Mouse (Mus musculus) liver, embryonic 14.5 days (tissue): Measurements from ENCODE around the gene Dennd4a. TPM values are rescaled to one million over a fixed set of nuclear protein-coding genes. Genes with fewer than 3 reads are reported as not detected.

Source experiments
- ATAC-seq: fragments of 200-750 bp; cut with Nextera tagmentation; 2 replicates; pipeline ENCODE4 v1.8.0; 2017; ENCODE audit warnings: moderate number of reproducible peaks, mild to moderate bottlenecking, moderate library complexity; ENCODE audit not compliant: insufficient read depth
- DNase-seq, 3 experiments: peaks; one replicate each; pipeline ENCODE4 v3.0.0-alpha.2; 2012 to 2013; ENCODE audit warnings: low read depth in 3 of 3, low spot score in 3 of 3
- H3K27ac ChIP-seq: fragments of 300-500 bp; sonication (generic); 2 replicates; pipeline ENCODE4 v1.5.1; 2014; ENCODE audit warnings: moderate library complexity, mild to moderate bottlenecking, control low read depth, inconsistent platforms
- H3K27me3 ChIP-seq: fragments of 300-500 bp; sonication (generic); 2 replicates; pipeline ENCODE4 v1.6.1; 2014; ENCODE audit warnings: mild to moderate bottlenecking, low read length, moderate library complexity; ENCODE audit not compliant: control insufficient read depth, insufficient read depth
- H3K36me3 ChIP-seq: fragments of 300-500 bp; sonication (generic); replicated peaks from 2 replicates; pipeline ENCODE4 v1.6.1; 2014; ENCODE audit warnings: low read depth; ENCODE audit not compliant: control insufficient read depth, insufficient read depth
- H3K4me1 ChIP-seq, 2 experiments: fragments of 200-500 bp in 1 of 2; fragments of 300-500 bp in 1 of 2; sonication (generic) in 1 of 2; replicated peaks; 2 replicates each; pipeline ENCODE4 v1.6.1; 2012 to 2014; ENCODE audit warnings: antibody characterized with exemption in 1 of 2, inconsistent platforms in 1 of 2, low read length in 1 of 2; ENCODE audit not compliant: control insufficient read depth in 2 of 2, insufficient read depth in 2 of 2
- H3K4me2 ChIP-seq: fragments of 300-500 bp; sonication (generic); 2 replicates; pipeline ENCODE4 v1.6.1; 2014; ENCODE audit warnings: low read depth, mild to moderate bottlenecking, control low read depth, moderate library complexity
- H3K4me3 ChIP-seq, 2 experiments: fragments of 200-500 bp in 1 of 2; fragments of 300-500 bp in 1 of 2; sonication (generic) in 1 of 2; 2 replicates each; pipeline ENCODE4 v1.5.1; 2012 to 2014; ENCODE audit warnings: low read depth in 2 of 2, low read length in 2 of 2, mild to moderate bottlenecking in 2 of 2, control low read depth in 1 of 2, inconsistent platforms in 1 of 2, moderate library complexity in 1 of 2; ENCODE audit not compliant: insufficient read depth in 1 of 2
- H3K9ac ChIP-seq: fragments of 300-500 bp; sonication (generic); replicated peaks from 2 replicates; pipeline ENCODE4 v1.6.1; 2014; ENCODE audit warnings: mild to moderate bottlenecking, control low read depth, moderate library complexity
- H3K9me3 ChIP-seq: fragments of 300-500 bp; sonication (generic); 2 replicates; pipeline ENCODE4 v1.6.1; 2016; ENCODE audit warnings: low read length, mixed read lengths; ENCODE audit not compliant: control insufficient read depth
- CTCF ChIP-seq: IDR thresholded peaks from 2 replicates; pipeline ENCODE4 v1.5.1; 2016; ENCODE audit warnings: antibody characterized with exemption, low read depth, control low read depth
- EP300 ChIP-seq: IDR thresholded peaks from 2 replicates; pipeline ENCODE4 v1.6.1; 2016; ENCODE audit warnings: antibody characterized with exemption, low read depth
- WGBS: fragments of 180-500 bp; shearing (Covaris S2); extraction: QIAGEN DNeasy Blood & Tissue Kit; methylation state at CpG from one replicate; pipeline ENCODE4 v1.1.7; 2014; ENCODE audit not compliant: insufficient replicate concordance; 5-methylcytosine and 5-hydroxymethylcytosine counted together
- polyA plus RNA-seq, 2 experiments: library from polyadenylated mRNA; depleted of rRNA in 1 of 2; stranded (reverse) in 1 of 2; unstranded in 1 of 2; fragments of >200 nt; fragmentation: Nextera tagmentation in 1 of 2; extraction: Ambion mirVana in 1 of 2; gene quantifications; 2 replicates each; pipeline versions ENCODE4 v1.2.1 to v1.2.3; 2012 to 2014

The Dennd4a gene
- polyA plus RNA-seq, 2 experiments = 29.3 to 36.1 TPM

DNA sequence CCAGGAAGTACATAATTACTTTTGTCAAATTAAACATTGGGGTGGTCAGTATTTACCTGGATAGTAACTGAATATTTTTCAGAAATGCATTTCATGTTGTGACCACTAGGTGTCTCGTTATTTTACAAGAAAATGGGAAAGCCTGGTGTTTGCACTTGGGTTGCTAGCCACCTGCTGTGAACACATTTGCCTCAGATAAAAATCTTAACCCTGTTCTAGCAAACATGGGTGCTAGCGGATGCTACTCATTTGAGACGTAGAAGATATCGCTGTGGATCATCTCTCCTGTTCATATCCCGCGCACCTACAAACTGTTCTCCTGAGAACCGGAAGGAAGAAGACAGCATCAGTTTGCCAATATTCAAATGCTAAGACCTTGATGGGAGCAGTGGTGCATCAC lies 31.5 kb upstream of the Dennd4a start:
- no peak overlapping the region for H3K9ac ChIP-seq
- H3K4me2 ChIP-seq = no peak overlapping the region
- H3K27ac ChIP-seq = no peak overlapping the region
- H3K9me3 ChIP-seq = no peaks in the 10 kb centered on the region
- H3K36me3 ChIP-seq = no peaks in the 10 kb centered on the region
- WGBS = 35% methylated on average over 7 of the region's 7 CpGs
- H3K4me1 ChIP-seq = peaks cover 0 to 11% of the 10 kb centered on the region in 2 experiments; a peak in 2 of 4 replicates
- DNase-seq (peak in 2 of 3 experiments; percentile 52 to 55), ATAC-seq (peak; percentile 31; the same call in 1 of the 2 replicates)
- TF ChIP-seq CTCF (peak; percentile 64), EP300 (no peak)
- no peak overlapping the region for H3K4me3 ChIP-seq
- H3K27me3 ChIP-seq = no peaks in the 10 kb centered on the region

DNA sequence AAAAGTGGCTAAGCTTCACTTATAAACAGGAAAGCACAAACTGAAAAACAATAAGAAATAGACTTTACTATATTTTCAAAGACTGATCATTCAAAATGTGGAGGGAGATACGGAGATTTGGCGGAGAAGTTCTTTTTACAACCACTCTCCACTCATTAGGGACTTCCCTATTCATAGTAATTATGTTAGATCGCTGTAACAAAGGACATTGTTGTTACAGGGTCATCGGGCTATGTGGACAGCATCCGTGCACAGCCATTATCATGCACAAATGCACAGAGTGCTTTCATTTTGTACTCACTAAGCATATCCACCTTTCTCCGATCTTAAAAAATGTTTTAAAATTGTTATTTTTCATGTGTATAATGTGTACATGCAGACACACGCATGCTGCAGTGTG lies 27.6 kb upstream of the Dennd4a start:
- H3K9me3 ChIP-seq = no peaks in the 10 kb centered on the region
- peaks cover 0 to 11% of the 10 kb centered on the region in 2 experiments; a peak in 2 of 4 replicates for H3K4me1 ChIP-seq
- 81% methylated on average over 7 of the region's 7 CpGs for WGBS
- H3K36me3 ChIP-seq = no peaks in the 10 kb centered on the region
- H3K4me2 ChIP-seq = no peak overlapping the region
- no peaks in the 10 kb centered on the region for H3K27me3 ChIP-seq
- no peak overlapping the region for H3K9ac ChIP-seq
- H3K27ac ChIP-seq = no peak overlapping the region
- no peak overlapping the region for H3K4me3 ChIP-seq
- ATAC-seq (no peak), DNase-seq (no peak)
- TF ChIP-seq EP300 = no peak

DNA sequence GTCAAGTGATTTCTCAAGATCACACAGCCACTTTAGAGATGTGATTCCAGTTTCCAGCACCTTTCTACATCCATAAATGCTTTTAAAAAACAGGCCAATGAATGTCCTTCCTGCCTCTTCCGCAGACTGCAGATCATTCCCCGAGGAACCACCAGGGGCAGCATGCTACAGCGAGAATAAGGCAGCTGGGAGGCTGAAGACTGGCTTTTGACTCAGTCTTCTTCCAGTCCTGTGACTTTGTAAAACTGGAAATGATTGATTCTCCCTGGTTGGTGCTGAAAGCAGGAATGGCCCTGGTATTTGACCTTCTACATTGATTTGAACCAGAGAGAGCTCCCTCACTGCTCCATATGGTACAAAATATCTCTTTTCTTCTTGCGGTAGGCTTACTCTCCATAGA lies 26.3 kb upstream of the Dennd4a start:
- no peak overlapping the region for H3K4me2 ChIP-seq
- TF ChIP-seq EP300 (no peak; the same call in 1 of the 2 replicates), CTCF (peak; percentile 98)
- no peak overlapping the region for H3K4me3 ChIP-seq
- H3K27ac ChIP-seq = no peak overlapping the region
- no peaks in the 10 kb centered on the region for H3K9me3 ChIP-seq
- peak; percentile 63 to 75 (median 66) for DNase-seq
- ATAC-seq = peak; percentile 64
- WGBS = 33% methylated on average over 4 of the region's 4 CpGs
- H3K27me3 ChIP-seq = no peaks in the 10 kb centered on the region
- H3K36me3 ChIP-seq = no peaks in the 10 kb centered on the region
- no peak overlapping the region for H3K9ac ChIP-seq
- peaks cover 8 to 20% of the 10 kb centered on the region in 2 experiments for H3K4me1 ChIP-seq

DNA sequence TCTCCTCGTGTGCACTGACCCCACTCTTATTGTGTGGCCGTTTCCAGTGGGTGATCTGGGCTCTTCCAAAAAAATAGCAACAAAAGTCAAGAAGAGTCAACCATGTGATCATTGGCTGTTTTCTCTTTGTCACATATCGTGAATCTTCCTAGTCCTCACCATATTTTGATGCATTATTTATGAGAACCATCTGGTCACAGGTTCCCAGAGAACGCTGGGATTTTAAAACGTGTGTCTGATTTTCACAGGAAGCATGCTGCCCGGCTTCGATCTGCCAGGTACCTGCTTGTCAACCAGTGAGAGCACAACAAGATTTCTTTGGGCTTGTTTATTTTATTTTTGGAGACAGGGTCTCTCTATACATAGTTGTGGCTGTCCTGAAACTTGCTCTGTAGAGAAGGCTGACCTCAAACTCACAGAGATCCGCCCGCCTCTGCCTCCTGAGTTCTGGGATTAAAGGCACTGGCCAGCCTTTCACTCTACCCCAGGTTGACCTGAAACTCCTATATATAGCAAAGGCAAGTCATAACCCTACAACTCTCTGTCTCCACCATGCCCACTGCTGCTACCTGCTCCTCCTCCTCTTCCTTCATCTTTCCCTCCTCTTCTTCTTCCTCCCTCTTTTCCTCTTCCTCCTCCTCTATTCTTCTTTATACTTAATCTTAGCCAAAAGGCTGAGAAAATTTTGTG lies 24.8 kb upstream of the Dennd4a start:
- no peak overlapping the region for H3K27ac ChIP-seq
- H3K4me3 ChIP-seq = no peak overlapping the region
- no peak overlapping the region for H3K4me2 ChIP-seq
- peaks cover 23 to 31% of the 10 kb centered on the region in 2 experiments for H3K4me1 ChIP-seq
- no peaks in the 10 kb centered on the region for H3K27me3 ChIP-seq
- ATAC-seq (no peak), DNase-seq (no peak)
- TF ChIP-seq EP300 (no peak), CTCF (no peak)
- 78% methylated on average over 8 of the region's 9 CpGs for WGBS
- no peaks in the 10 kb centered on the region for H3K36me3 ChIP-seq
- no peaks in the 10 kb centered on the region for H3K9me3 ChIP-seq
- H3K9ac ChIP-seq = no peak overlapping the region

DNA sequence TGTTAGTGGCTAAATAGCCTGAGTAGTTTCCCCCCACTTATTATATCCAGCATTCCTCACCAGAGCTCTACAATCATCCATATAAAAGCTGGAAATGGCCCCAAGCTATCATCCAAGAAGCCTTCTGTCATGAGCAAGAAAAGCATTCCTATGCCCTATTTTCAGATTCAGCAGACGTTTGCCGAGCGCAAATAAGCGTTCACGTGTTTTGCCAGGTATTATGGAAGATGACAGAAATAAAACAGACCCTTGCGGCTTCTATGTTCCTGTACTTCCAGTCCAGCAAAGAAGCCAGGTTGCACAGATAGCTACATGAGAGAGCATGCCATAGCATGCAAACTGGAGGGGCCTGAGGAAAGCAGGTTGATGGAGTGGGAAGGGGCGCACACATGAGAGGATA lies 23.1 kb upstream of the Dennd4a start:
- Histone ChIP-seq H3K9me3 (no peaks in the 10 kb centered on the region), H3K27me3 (no peaks in the 10 kb centered on the region), H3K27ac (no peak overlapping the region), H3K36me3 (no peaks in the 10 kb centered on the region), H3K9ac (no peak overlapping the region), H3K4me3 (no peak overlapping the region), H3K4me1 (peaks cover 38 to 47% of the 10 kb centered on the region in 2 experiments), H3K4me2 (no peak overlapping the region)
- DNase-seq (no peak), ATAC-seq (no peak)
- 93% methylated on average over 7 of the region's 7 CpGs for WGBS
- TF ChIP-seq EP300 (no peak), CTCF (no peak)
